Comparison of ENCODE assay signal across 8 mouse cellular contexts in the genomic region with DNA sequence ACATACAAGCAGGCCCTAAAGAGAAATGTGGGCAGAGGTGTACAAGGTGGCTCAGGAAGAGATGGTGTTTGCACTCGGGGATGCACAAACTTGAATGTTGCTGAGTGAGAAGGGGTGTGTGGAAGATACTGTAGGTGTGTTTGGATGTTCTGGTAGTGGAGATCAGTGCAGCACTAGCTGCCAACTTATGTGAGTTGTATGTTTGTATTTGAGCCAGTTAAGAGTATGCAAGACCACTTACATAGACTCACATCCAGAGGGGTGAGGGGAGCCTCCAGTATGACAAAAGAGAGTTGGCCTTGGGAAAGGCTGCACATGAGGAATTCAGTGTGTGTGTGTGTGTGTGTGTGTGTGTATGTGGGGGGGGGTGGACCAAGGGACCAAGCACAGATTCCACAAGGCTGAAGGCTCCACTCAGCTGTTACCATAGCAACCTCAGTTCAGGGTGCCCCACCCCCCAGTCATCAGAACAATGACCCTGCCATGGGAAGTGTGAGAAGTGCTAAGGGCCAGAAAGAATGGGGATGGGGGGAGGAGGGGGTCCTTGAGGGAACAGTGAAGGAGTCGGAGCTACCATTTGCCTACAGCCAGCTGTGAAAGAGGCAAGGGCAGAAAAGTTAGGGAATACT. TPM values are rescaled to one million over a fixed set of nuclear protein-coding genes. Genes with fewer than 3 reads are reported as not detected.
DNase-seq lines count a peak whose midpoint lies in the region; ATAC-seq and TF ChIP-seq lines count a peak whose summit lies in the region.
"Had no signal": no experiment of that assay in that cellular context is flagged by ENCODE, and none has a peak within 500 bp of the region (broad histone marks: within the 10 kb centered on the region; RNA-seq: fewer than 3 reads in every experiment).

No protein-coding gene starts in this region.

- peaks cover 36% of the 10 kb centered on the region for H3K36me3 ChIP-seq in liver, embryonic 12.5 days
- peaks cover 31% of the 10 kb centered on the region for H3K36me3 ChIP-seq in liver, postnatal 0 days (replicated peaks; ENCODE audit: insufficient read depth, low read length)
- peaks cover 42% of the 10 kb centered on the region for H3K36me3 ChIP-seq in hindbrain, embryonic 10.5 days
- H3K36me3 ChIP-seq in midbrain, embryonic 16.5 days (ENCODE audit: control insufficient read depth, insufficient read depth, low read length): peaks cover 13% of the 10 kb centered on the region

- 45% methylated on average over 2 of the region's 2 CpGs for WGBS in liver, embryonic 12.5 days (ENCODE audit: insufficient replicate concordance)
- 66% methylated on average over 2 of the region's 2 CpGs for WGBS in liver, postnatal 0 days (ENCODE audit: insufficient replicate concordance)
- WGBS in hindbrain, embryonic 10.5 days: 20% methylated on average over 2 of the region's 2 CpGs
- 5% methylated on average over 2 of the region's 2 CpGs for WGBS in midbrain, embryonic 16.5 days

- no peak for TF ChIP-seq EP300 in liver, postnatal 0 days (IDR thresholded peaks at IDR 0.05; ENCODE audit: low read depth)

- H3K4me1 ChIP-seq in liver, embryonic 12.5 days: peaks cover 53% of the 10 kb centered on the region
- H3K4me1 ChIP-seq in liver, postnatal 0 days (ENCODE audit: insufficient read depth): peaks cover 19% of the 10 kb centered on the region
- peaks cover 79% of the 10 kb centered on the region for H3K4me1 ChIP-seq in hindbrain, embryonic 10.5 days (replicated peaks)
- peaks cover 68% of the 10 kb centered on the region for H3K4me1 ChIP-seq in midbrain, embryonic 16.5 days (ENCODE audit: control insufficient read depth, insufficient read depth, low read length)

- peaks cover 21% of the 10 kb centered on the region for H3K27me3 ChIP-seq in liver, embryonic 12.5 days (replicated peaks)
- no peaks in the 10 kb centered on the region for H3K27me3 ChIP-seq in liver, postnatal 0 days (ENCODE audit: insufficient read depth, low read length)
- H3K27me3 ChIP-seq in hindbrain, embryonic 10.5 days (ENCODE audit: insufficient read depth, poor library complexity, severe bottlenecking): no peaks in the 10 kb centered on the region
- H3K27me3 ChIP-seq in midbrain, embryonic 16.5 days (ENCODE audit: control insufficient read depth, insufficient read depth, low read depth, low read length): no peaks in the 10 kb centered on the region

- H3K9ac ChIP-seq in liver, embryonic 12.5 days: no peak overlapping the region
- H3K9ac ChIP-seq in liver, postnatal 0 days (replicated peaks): no peak overlapping the region
- peak overlapping the region; percentile 91 for H3K9ac ChIP-seq in midbrain, embryonic 16.5 days (ENCODE audit: low read depth, low read length)
- H3K9ac ChIP-seq: liver, embryonic 14.5 days had no signal

- ATAC-seq in liver, embryonic 12.5 days: no peak
- no peak for ATAC-seq in liver, postnatal 0 days
- no peak for ATAC-seq in midbrain, embryonic 16.5 days

- no peak for TF ChIP-seq CTCF in liver, postnatal 0 days (IDR thresholded peaks at IDR 0.05; ENCODE audit: low read depth)

- no peak for DNase-seq in liver, postnatal 0 days
- DNase-seq in embryo, embryonic 9.5 days (ENCODE audit: extremely low spot score): peak; percentile 86
- peak; percentile 92 for DNase-seq in hindbrain, embryonic 10.5 days (ENCODE audit: low spot score)
- DNase-seq in urinary bladder, postnatal 4 days (ENCODE audit: low spot score in 2 of 2): no peak
- no peak for DNase-seq in right cerebral cortex, postnatal 14 days

- peak overlapping the region; percentile 14; the same call in 1 of the 2 replicates for H3K4me2 ChIP-seq in liver, embryonic 12.5 days
- H3K4me2 ChIP-seq in liver, postnatal 0 days (ENCODE audit: low read depth, low read length): no peak overlapping the region
- peak overlapping the region; percentile 93 for H3K4me2 ChIP-seq in midbrain, embryonic 16.5 days (ENCODE audit: low read length)

- no peaks in the 10 kb centered on the region for H3K9me3 ChIP-seq in liver, embryonic 12.5 days (replicated peaks)
- no peaks in the 10 kb centered on the region for H3K9me3 ChIP-seq in liver, postnatal 0 days (ENCODE audit: low read length)
- no peaks in the 10 kb centered on the region for H3K9me3 ChIP-seq in hindbrain, embryonic 10.5 days
- H3K9me3 ChIP-seq in midbrain, embryonic 16.5 days (replicated peaks; ENCODE audit: control insufficient read depth, low read length, poor library complexity, severe bottlenecking): no peaks in the 10 kb centered on the region

- H3K27ac ChIP-seq in liver, embryonic 12.5 days: peak overlapping the region; percentile 61
- H3K27ac ChIP-seq in liver, postnatal 0 days (ENCODE audit: low read depth): no peak overlapping the region
- peak overlapping the region; percentile 94 for H3K27ac ChIP-seq in hindbrain, embryonic 10.5 days
- H3K27ac ChIP-seq in midbrain, embryonic 16.5 days (ENCODE audit: low read length): peak overlapping the region; percentile 96
- H3K27ac ChIP-seq: liver, embryonic 14.5 days had no signal

- no peak overlapping the region for H3K4me3 ChIP-seq in liver, embryonic 12.5 days
- H3K4me3 ChIP-seq in liver, postnatal 0 days (ENCODE audit: low read depth, low read length): no peak overlapping the region
- H3K4me3 ChIP-seq in hindbrain, embryonic 10.5 days: peak overlapping the region; percentile 69
- no peak overlapping the region for H3K4me3 ChIP-seq in midbrain, embryonic 16.5 days (ENCODE audit: low read depth, low read length)

RNA-seq across cellular contexts. Expression of gene Pea15a, which starts 3.6 kb away (rescaled TPM):
- 25.7 and 26.0 TPM in 2 replicates for polyA plus RNA-seq in liver, embryonic 12.5 days (2016; fragmentation: Nextera tagmentation; extraction: Ambion mirVana)
- polyA plus RNA-seq in liver, postnatal 0 days (2015; fragmentation: Nextera tagmentation; extraction: Ambion mirVana): 14.1 and 14.5 TPM in 2 replicates
- 295 and 370 TPM in 2 replicates for polyA plus RNA-seq in hindbrain, embryonic 10.5 days (2016; fragmentation: Nextera tagmentation; extraction: Ambion mirVana)
- polyA plus RNA-seq in midbrain, embryonic 16.5 days (2015; fragmentation: Nextera tagmentation; extraction: Ambion mirVana): 460 and 525 TPM in 2 replicates

RNA-seq across cellular contexts. Expression of gene Casq1, which starts 16.7 kb away (rescaled TPM):
- polyA plus RNA-seq in liver, embryonic 12.5 days (2016; fragmentation: Nextera tagmentation; extraction: Ambion mirVana): 0.08 and 0.32 TPM in 2 replicates
- 0.61 and 9.1 TPM in 2 replicates for polyA plus RNA-seq in liver, postnatal 0 days (2015; fragmentation: Nextera tagmentation; extraction: Ambion mirVana)
- 1.3 and 2.0 TPM in 2 replicates for polyA plus RNA-seq in hindbrain, embryonic 10.5 days (2016; fragmentation: Nextera tagmentation; extraction: Ambion mirVana)
- polyA plus RNA-seq in midbrain, embryonic 16.5 days (2015; fragmentation: Nextera tagmentation; extraction: Ambion mirVana): 1.8 and 2.2 TPM in 2 replicates

RNA-seq across cellular contexts. Expression of gene Dcaf8, which starts 55.1 kb away (rescaled TPM):
- 77.8 and 82.3 TPM in 2 replicates for polyA plus RNA-seq in liver, embryonic 12.5 days (2016; fragmentation: Nextera tagmentation; extraction: Ambion mirVana)
- polyA plus RNA-seq in liver, postnatal 0 days (2015; fragmentation: Nextera tagmentation; extraction: Ambion mirVana): 43.0 and 48.3 TPM in 2 replicates
- 120 and 125 TPM in 2 replicates for polyA plus RNA-seq in hindbrain, embryonic 10.5 days (2016; fragmentation: Nextera tagmentation; extraction: Ambion mirVana)
- 84.7 and 84.9 TPM in 2 replicates for polyA plus RNA-seq in midbrain, embryonic 16.5 days (2015; fragmentation: Nextera tagmentation; extraction: Ambion mirVana)

RNA-seq across cellular contexts. Expression of gene Atp1a4, which starts 55.2 kb away (rescaled TPM):
- polyA plus RNA-seq in liver, embryonic 12.5 days (2016; fragmentation: Nextera tagmentation; extraction: Ambion mirVana): not detected in 2 replicates
- 0.04 and 0.08 TPM in 2 replicates for polyA plus RNA-seq in liver, postnatal 0 days (2015; fragmentation: Nextera tagmentation; extraction: Ambion mirVana)
- polyA plus RNA-seq in hindbrain, embryonic 10.5 days (2016; fragmentation: Nextera tagmentation; extraction: Ambion mirVana): not detected in 2 replicates
- not detected in 2 replicates for polyA plus RNA-seq in midbrain, embryonic 16.5 days (2015; fragmentation: Nextera tagmentation; extraction: Ambion mirVana)

RNA-seq across cellular contexts. Expression of gene Igsf8, which starts 58.4 kb away (rescaled TPM):
- 19.0 and 20.5 TPM in 2 replicates for polyA plus RNA-seq in liver, embryonic 12.5 days (2016; fragmentation: Nextera tagmentation; extraction: Ambion mirVana)
- polyA plus RNA-seq in liver, postnatal 0 days (2015; fragmentation: Nextera tagmentation; extraction: Ambion mirVana): 12.8 and 13.1 TPM in 2 replicates
- 63.5 and 142 TPM in 2 replicates for polyA plus RNA-seq in hindbrain, embryonic 10.5 days (2016; fragmentation: Nextera tagmentation; extraction: Ambion mirVana)
- 63.9 and 64.0 TPM in 2 replicates for polyA plus RNA-seq in midbrain, embryonic 16.5 days (2015; fragmentation: Nextera tagmentation; extraction: Ambion mirVana)

Comparison
In these comparisons a context has a peak if more than half of its experiments do, and no peak if none do; other contexts are left out.
1. DNase-seq: peak in embryo, embryonic 9.5 days (single experiment) and hindbrain, embryonic 10.5 days (single experiment); none in liver, postnatal 0 days (single experiment), urinary bladder, postnatal 4 days (0 of 2) and right cerebral cortex, postnatal 14 days (single experiment).
2. RNA of gene Pea15a, which starts 3.6 kb away (polyA plus RNA-seq): 460 to 525 TPM in midbrain, embryonic 16.5 days and 295 to 370 TPM in hindbrain, embryonic 10.5 days; 25.7 to 26.0 TPM in liver, embryonic 12.5 days and 14.1 to 14.5 TPM in liver, postnatal 0 days; every median in the first group is over 10 times any median in the second.